Mouse (Mus musculus) testis, adult 2 months (tissue): ENCODE results near the gene Med12l.

ENCODE experiments used
- CTCF ChIP-seq: fragments of 200-500 bp; IDR thresholded peaks from 2 replicates; pipeline ENCODE4 v1.5.1; 2012; ENCODE audit warnings: low read depth, mild to moderate bottlenecking, inconsistent platforms, low read length, moderate library complexity; ENCODE audit not compliant: control insufficient read depth, insufficient read depth, insufficient replicate concordance
- POLR2A ChIP-seq: fragments of 200-500 bp; IDR thresholded peaks from 2 replicates; pipeline ENCODE4 v1.6.1; 2012; ENCODE audit warnings: low read depth, mild to moderate bottlenecking, inconsistent platforms, low read length, moderate library complexity; ENCODE audit not compliant: control insufficient read depth

DNA sequence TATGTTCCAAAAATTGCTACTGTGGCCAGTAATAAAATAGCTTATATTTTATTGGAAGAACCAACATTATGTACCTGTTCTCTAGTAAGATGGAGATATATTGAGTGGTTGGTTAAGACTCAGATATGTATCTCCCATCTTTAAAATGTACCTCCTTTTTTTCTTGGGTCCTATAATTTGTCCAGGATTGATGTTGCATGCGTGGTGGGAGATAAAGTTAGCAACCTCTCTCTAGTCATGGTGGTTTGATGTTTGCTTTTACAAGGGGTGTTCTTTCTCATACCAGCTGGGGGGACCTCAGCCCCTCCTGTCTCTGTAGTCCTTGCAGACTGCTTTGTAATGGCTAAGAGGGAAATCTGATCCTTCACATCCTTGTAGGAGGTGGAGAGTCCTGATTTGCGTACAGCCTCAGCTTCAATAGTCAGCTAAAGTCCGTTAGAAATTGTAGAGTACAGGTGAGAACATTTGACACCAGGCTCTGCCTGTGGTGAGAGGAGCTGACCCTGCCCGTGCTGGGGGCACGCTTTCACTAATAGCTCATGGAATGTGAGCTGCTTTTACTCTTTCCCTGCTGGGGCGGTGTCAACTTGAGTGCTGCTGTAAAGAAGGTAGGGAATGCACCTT is 74.8 kb downstream of the Med12l start:
- TF ChIP-seq POLR2A (no peak), CTCF (no peak)
